Mouse (Mus musculus) forebrain, embryonic 11.5 days (tissue): Measurements from ENCODE around the gene Apof. TPM values are rescaled to one million over a fixed set of nuclear protein-coding genes. Genes with fewer than 3 reads are reported as not detected.
"Not testable (repeated sequence)": the region's sequence is repeated elsewhere in the genome, so short reads cannot be mapped to it uniquely, and the experiment has no call there.

Experiments
- ATAC-seq: fragments of 200-750 bp; cut with Nextera tagmentation; replicated peaks from 2 replicates; pipeline ENCODE4 v1.8.0; 2017; ENCODE audit warnings: moderate TSS enrichment; ENCODE audit not compliant: low FRiP score
- DNase-seq: peaks from one replicate; pipeline ENCODE4 v3.0.0-alpha.2; 2017; ENCODE audit warnings: low spot score
- H3K27ac ChIP-seq: fragments of 300-500 bp; sonication (generic); 2 replicates; pipeline ENCODE4 v1.5.1; 2014; ENCODE audit warnings: low read depth, low read length
- H3K27me3 ChIP-seq: fragments of 300-500 bp; sonication (generic); 2 replicates; pipeline ENCODE4 v1.6.1; 2014; ENCODE audit warnings: mild to moderate bottlenecking, low read length, mixed read lengths; ENCODE audit not compliant: control insufficient read depth, insufficient read depth
- H3K36me3 ChIP-seq: fragments of 300-500 bp; sonication (generic); 2 replicates; pipeline ENCODE4 v1.6.1; 2014; ENCODE audit warnings: mild to moderate bottlenecking, low read length, moderate library complexity, mixed read lengths; ENCODE audit not compliant: control insufficient read depth, insufficient read depth
- H3K4me1 ChIP-seq: fragments of 300-500 bp; sonication (generic); replicated peaks from 2 replicates; pipeline ENCODE4 v1.6.1; 2014; ENCODE audit warnings: low read length, mixed read lengths; ENCODE audit not compliant: control insufficient read depth, insufficient read depth
- H3K4me2 ChIP-seq: fragments of 300-500 bp; sonication (generic); 2 replicates; pipeline ENCODE4 v1.6.1; 2014; ENCODE audit warnings: low read depth, mild to moderate bottlenecking, low read length, moderate library complexity, mixed read lengths; ENCODE audit not compliant: severe bottlenecking
- H3K4me3 ChIP-seq: fragments of 300-500 bp; sonication (generic); 2 replicates; pipeline ENCODE4 v1.5.1; 2014; ENCODE audit warnings: low read depth, low read length
- H3K9ac ChIP-seq: fragments of 300-500 bp; sonication (generic); 2 replicates; pipeline ENCODE4 v1.6.1; 2014; ENCODE audit warnings: low read length
- H3K9me3 ChIP-seq: fragments of 300-500 bp; sonication (generic); 2 replicates; pipeline ENCODE4 v1.6.1; 2016; ENCODE audit warnings: low read length, mixed read lengths; ENCODE audit not compliant: control insufficient read depth
- WGBS: fragments of 180-500 bp; shearing (Covaris S2); extraction: QIAGEN DNeasy Blood & Tissue Kit; methylation state at CpG from one replicate; pipeline ENCODE4 v1.1.7; 2014; 5-methylcytosine and 5-hydroxymethylcytosine counted together
- polyA plus RNA-seq: library from polyadenylated mRNA; unstranded; fragments of >200 nt; fragmentation: Nextera tagmentation; extraction: Ambion mirVana; gene quantifications from 2 replicates; pipeline ENCODE4 v1.2.1, GENCODE M21; 2014

Apof gene
- polyA plus RNA-seq, 1 experiment from 2014 or later = not detected

DNA sequence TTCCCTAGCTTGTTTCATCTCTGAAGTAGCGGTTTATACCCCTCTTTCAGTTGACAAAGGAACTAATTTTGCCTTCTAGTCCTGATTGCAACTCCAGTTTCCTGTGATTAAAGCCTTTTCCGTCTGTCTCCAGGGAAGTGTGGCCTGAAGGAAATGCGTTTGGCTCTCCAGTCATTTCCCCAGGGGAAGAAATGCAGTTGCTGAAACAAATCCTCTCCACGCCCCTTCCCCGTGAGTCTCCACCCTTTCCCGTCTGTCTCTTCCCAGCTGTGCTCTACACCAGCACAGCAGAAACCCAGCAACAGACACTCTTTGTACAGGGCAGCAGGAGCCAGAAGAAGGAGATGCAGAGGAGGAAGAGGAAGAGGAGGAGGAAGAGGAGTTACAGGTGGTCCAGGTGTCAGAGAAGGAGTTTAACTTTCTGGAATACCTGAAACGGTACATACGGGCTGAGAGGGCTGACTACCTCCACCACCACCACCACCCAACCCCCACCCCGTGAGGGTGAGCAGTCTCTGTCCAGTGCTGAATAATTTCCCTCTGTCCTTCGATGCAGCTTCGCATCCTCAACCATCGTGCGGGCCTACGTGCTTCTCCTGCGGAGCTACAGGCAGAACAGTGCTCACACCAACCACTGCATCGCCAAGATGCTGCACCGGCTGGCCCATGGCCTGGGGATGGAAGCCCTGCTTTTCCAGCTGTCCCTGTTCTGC is 21.3 kb upstream of the Apof start:
- Histone ChIP-seq H3K9me3 (no peaks in the 10 kb centered on the region), H3K4me3 (no peak overlapping the region), H3K9ac (no peak overlapping the region), H3K27ac (no peak overlapping the region), H3K4me2 (no peak overlapping the region), H3K4me1 (no peaks in the 10 kb centered on the region), H3K27me3 (no peaks in the 10 kb centered on the region), H3K36me3 (peaks cover 24% of the 10 kb centered on the region; the same call in 1 of the 2 replicates)
- DNase-seq = no peak
- ATAC-seq = no peak
- 89% methylated on average over 17 of the region's 17 CpGs for WGBS

GRCm38 (mm10) chr10:128250565-128250964 is 17.9 kb upstream of the Apof start:
- peaks cover 23% of the 10 kb centered on the region; the same call in 1 of the 2 replicates for H3K36me3 ChIP-seq
- no peak overlapping the region for H3K4me3 ChIP-seq
- H3K9ac ChIP-seq = no peak overlapping the region
- no peak for ATAC-seq
- no peaks in the 10 kb centered on the region for H3K4me1 ChIP-seq
- H3K4me2 ChIP-seq = no peak overlapping the region
- no peaks in the 10 kb centered on the region for H3K27me3 ChIP-seq
- H3K27ac ChIP-seq = no peak overlapping the region
- DNase-seq = no peak
- 92% methylated on average over 13 of the region's 13 CpGs for WGBS
- no peaks in the 10 kb centered on the region for H3K9me3 ChIP-seq

DNA sequence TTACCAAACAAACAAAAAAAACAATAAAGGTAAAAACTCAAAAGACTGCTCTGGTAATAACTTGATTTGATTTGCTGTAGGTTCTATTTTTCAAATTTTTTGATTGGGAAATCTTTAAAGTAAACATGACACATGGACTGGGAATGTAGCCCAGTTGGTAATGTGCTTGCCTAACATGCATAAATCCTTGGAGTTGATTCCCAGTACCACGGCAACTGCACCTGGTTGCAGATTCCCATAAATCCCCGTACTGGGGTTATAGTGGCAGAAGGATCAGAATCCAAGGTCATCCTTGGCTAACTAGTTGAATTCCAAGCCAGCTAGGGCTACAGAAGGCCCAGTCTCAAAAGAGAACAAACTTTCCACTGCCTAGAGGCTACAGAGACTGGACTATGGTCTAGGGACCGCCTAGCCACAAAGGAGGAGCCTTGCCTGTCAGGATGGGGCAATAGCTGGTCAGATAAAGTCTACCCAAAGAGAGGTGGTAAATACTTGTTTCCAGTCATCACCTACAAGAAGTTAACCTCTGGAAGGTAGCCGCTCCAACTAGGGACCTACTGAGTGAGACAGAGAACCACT is 14.7 kb upstream of the Apof start, which contains the start of gene Apon:
Apon (plus strand) TSS at position 420 of the 579 bp plus-strand sequence.
- no peak for ATAC-seq
- Histone ChIP-seq H3K27ac (no peak within 1 kb of the TSS), H3K4me3 (no peak within 1 kb of the TSS), H3K27me3 (no peaks in the 10 kb centered on the region), H3K9me3 (no peaks in the 10 kb centered on the region), H3K4me1 (no peaks in the 10 kb centered on the region), H3K9ac (no peak within 1 kb of the TSS), H3K4me2 (no peak within 1 kb of the TSS), H3K36me3 (peaks cover 15% of the 10 kb centered on the region; the same call in 1 of the 2 replicates)
- 88% methylated on average over 4 of the region's 4 CpGs for WGBS
- DNase-seq = no peak

GRCm38 (mm10) chr10:128255925-128256324 is 12.5 kb upstream of the Apof start:
- Histone ChIP-seq H3K4me1 (no peaks in the 10 kb centered on the region), H3K27me3 (no peaks in the 10 kb centered on the region), H3K36me3 (peaks cover 5% of the 10 kb centered on the region; the same call in 1 of the 2 replicates), H3K27ac (no peak overlapping the region), H3K4me2 (no peak overlapping the region), H3K9ac (no peak overlapping the region), H3K9me3 (no peaks in the 10 kb centered on the region), H3K4me3 (no peak overlapping the region)
- ATAC-seq = no peak
- WGBS = 90% methylated on average over 8 of the region's 8 CpGs
- no peak for DNase-seq

DNA sequence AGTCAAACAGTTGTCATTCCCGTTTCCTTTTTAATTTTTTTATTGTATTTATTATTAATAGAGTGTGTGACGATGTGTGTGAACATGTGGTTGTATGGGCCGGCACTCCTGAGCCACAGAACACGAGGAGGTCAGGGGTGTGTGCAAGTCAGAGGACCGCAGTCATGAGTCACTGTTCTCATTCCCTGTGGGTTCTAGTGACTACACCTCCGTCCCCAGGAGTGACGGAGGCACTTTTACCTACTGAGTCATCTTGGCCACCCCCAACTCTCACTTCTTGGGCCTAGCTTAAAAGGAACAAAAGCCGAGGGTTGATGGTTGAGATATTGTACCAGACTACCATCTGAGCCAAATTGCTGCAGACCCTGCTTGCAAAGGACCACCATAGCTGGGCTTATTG is 12.1 kb upstream of the Apof start:
- 95% methylated on average over 8 of the region's 8 CpGs for WGBS
- H3K27ac ChIP-seq = no peak overlapping the region
- ATAC-seq = no peak
- H3K36me3 ChIP-seq = peaks cover 5% of the 10 kb centered on the region; the same call in 1 of the 2 replicates
- H3K4me3 ChIP-seq = no peak overlapping the region
- no peak for DNase-seq
- H3K9ac ChIP-seq = no peak overlapping the region
- H3K4me1 ChIP-seq = no peaks in the 10 kb centered on the region
- H3K27me3 ChIP-seq = no peaks in the 10 kb centered on the region
- no peaks in the 10 kb centered on the region for H3K9me3 ChIP-seq
- no peak overlapping the region for H3K4me2 ChIP-seq

DNA sequence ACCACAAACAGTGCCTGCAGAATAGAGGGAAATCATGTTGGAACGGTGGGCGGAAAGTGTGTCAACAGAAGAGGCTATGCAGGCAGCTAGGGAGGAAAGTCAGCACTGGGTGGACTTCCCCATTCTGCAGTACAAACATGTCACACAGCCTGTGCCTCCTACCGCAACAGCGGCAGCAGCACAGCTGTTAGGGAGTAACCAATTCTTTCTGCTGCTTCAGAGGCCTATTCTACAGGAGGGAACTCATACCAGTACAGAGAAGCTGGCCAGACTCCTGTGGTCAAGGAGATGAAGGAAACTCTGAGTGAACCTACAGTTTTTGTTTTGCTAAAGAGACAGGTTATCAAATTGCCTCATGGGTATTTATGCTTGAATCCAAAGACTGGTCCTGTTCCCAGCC is 9.5 kb upstream of the Apof start:
- Histone ChIP-seq H3K4me1 (no peaks in the 10 kb centered on the region), H3K4me3 (no peak overlapping the region), H3K27ac (no peak overlapping the region), H3K4me2 (no peak overlapping the region), H3K36me3 (no peaks in the 10 kb centered on the region), H3K9me3 (no peaks in the 10 kb centered on the region), H3K27me3 (no peaks in the 10 kb centered on the region), H3K9ac (no peak overlapping the region)
- WGBS = 88% methylated on average over 4 of the region's 4 CpGs
- DNase-seq (no peak), ATAC-seq (no peak)

DNA sequence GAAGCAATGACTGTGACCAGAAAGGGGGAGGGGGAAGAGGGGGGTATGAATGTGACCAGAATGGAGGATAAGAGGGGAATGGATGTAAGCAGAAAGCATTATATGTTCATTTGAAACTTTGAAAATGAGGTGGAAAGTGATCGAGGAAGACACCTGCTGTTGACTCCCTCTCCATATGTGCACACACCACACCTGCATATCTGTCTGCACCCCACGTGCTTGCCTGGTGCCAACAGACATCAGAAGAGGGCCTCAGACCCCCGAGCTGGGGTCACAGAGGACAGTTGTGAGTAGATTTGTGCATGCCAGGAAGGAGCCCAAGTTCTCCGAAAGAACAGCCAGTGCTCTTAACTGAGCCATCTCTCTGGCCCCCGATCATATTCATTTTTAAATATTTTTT is 8.5 kb upstream of the Apof start:
- Histone ChIP-seq H3K27ac (no peak overlapping the region), H3K4me3 (no peak overlapping the region), H3K27me3 (no peaks in the 10 kb centered on the region), H3K4me2 (no peak overlapping the region), H3K36me3 (no peaks in the 10 kb centered on the region), H3K9ac (no peak overlapping the region), H3K4me1 (no peaks in the 10 kb centered on the region), H3K9me3 (no peaks in the 10 kb centered on the region)
- ATAC-seq (no peak), DNase-seq (no peak)
- WGBS = 83% methylated on average over 5 of the region's 5 CpGs

DNA sequence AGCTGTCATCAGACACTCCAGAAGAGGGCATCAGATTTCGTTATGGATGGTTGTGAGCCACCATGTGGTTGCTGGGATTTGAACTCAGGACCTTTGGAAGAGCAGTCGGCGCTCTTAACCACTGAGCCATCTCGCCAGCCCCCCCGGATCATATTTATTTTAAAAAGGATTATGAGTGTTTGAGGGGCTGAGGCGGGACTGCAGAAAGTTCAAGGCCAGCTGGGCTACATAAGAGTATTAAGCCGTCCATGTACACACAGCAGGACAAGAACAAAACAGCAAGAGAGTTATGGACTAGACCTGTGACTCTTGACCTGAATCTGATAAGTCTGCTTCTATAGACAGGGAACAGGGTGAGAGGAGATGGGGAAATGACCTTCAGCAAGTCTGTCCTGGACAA is 8.1 kb upstream of the Apof start:
- 87% methylated on average over 7 of the region's 7 CpGs for WGBS

GRCm38 (mm10) chr10:128262300-128262699 is 6.2 kb upstream of the Apof start:
- no peaks in the 10 kb centered on the region for H3K4me1 ChIP-seq
- no peak for DNase-seq
- WGBS = 84% methylated on average over 22 of the region's 22 CpGs
- H3K9me3 ChIP-seq = no peaks in the 10 kb centered on the region
- no peak for ATAC-seq
- H3K27ac ChIP-seq = no peak overlapping the region
- H3K4me2 ChIP-seq = no peak overlapping the region
- no peak overlapping the region for H3K4me3 ChIP-seq
- no peaks in the 10 kb centered on the region for H3K27me3 ChIP-seq
- H3K9ac ChIP-seq = no peak overlapping the region
- no peaks in the 10 kb centered on the region for H3K36me3 ChIP-seq

More for the DNA sequence above, 8.1 kb upstream of the Apof start:
- not testable (repeated sequence) for ATAC-seq, H3K4me1 ChIP-seq, H3K4me3 ChIP-seq, DNase-seq, H3K27me3 ChIP-seq, H3K9me3 ChIP-seq, H3K27ac ChIP-seq, H3K36me3 ChIP-seq, H3K9ac ChIP-seq, H3K4me2 ChIP-seq
